Mouse (Mus musculus): Measurements from ENCODE around the gene Pon1. TPM values are rescaled to one million over a fixed set of nuclear protein-coding genes. Genes with fewer than 3 reads are reported as not detected.

The Pon1 gene
- total RNA-seq, 2 experiments from 2014 or later = not detected

DNA sequence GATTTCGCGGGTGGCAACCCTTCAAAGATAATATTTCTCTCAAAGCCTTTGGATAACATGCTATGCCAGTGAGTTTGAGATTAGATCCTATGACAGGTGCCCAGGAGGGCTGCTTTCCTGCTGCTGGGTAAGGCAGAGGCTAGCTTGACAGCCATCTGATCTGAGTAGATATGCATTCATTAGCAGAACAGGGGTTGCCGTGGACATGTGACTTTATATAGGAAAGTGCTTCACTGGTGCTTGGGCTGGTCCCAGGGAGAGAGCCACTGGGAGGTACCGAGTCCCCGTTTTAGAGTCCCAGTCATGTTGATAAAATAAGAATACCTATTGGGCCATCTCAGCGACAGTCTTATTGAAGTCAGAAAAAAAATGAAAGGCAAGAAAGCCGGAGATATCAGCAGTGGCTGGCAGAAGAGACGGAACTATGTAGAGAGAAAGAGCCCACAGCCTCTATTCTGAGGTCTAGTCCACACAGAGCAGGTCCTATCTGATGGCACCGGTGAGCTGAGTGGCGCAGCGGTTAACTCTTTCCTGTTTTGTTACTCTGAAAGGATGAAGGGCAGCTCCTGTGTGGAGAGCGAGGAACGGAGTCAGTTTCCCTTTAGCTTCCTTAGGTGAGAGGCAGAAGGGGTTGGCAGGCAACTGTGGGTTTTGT is 46.1 kb downstream of the Pon1 start:
- TF ChIP-seq CTCF (conservative IDR thresholded peaks at IDR 0.05) = no peak
- no peak overlapping the region for H3K4me3 ChIP-seq
- H3K27ac ChIP-seq = no peak overlapping the region
- DNase-seq (ENCODE audit: low spot score in 2 of 2) = no peak

DNA sequence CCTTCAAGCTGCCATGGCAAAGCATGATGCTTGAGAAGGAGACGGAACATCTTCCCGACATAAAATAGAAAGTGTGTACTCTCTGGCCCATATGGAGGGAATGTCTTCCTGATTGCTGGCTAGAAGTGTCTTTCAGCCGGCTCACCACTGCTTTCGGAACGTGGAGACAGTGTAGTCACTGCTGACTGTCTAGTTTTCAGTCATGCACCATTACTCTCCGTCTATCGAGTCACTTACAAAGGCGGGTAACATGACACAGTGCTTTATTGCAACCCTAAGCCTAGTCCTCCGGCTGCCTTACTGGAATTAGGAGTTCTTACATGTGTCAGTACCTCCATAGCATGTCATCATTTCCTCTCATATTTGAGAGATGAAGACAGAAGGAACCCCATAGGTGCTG is 54.1 kb downstream of the Pon1 start:
- no peak overlapping the region for H3K27ac ChIP-seq
- DNase-seq (ENCODE audit: low spot score in 2 of 2) = no peak
- no peak overlapping the region for H3K4me3 ChIP-seq
- no peak for TF ChIP-seq CTCF (conservative IDR thresholded peaks at IDR 0.05)

GRCm38 (mm10) chr6:5138875-5139631 is 54.7 kb downstream of the Pon1 start:
- TF ChIP-seq CTCF (conservative IDR thresholded peaks at IDR 0.05) = no peak
- H3K27ac ChIP-seq = no peak overlapping the region
- no peak overlapping the region for H3K4me3 ChIP-seq
- no peak for DNase-seq (ENCODE audit: low spot score in 2 of 2)

GRCm38 (mm10) chr6:5136046-5136445 is 57.7 kb downstream of the Pon1 start:
- DNase-seq (ENCODE audit: low spot score in 2 of 2) = no peak
- TF ChIP-seq CTCF (conservative IDR thresholded peaks at IDR 0.05) = no peak
- no peak overlapping the region for H3K4me3 ChIP-seq
- H3K27ac ChIP-seq = no peak overlapping the region

DNA sequence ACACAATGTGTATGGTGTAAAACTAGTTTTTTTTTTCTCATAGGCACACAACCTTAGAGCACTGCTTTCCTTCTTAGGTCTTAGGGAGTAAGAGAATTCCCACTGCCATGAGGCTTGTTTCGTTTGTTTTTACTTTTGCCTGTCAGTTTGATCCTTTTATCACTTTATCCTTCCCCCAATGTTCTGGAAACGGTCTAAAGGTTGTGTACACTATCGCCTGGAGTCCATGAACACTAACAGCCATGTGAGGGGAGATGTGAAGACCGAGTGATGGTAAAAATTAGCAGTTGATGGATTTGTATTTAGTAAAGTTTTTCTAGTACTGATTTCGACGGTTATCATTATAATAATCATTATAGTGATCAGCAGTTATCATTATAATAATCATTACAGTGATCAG is 58.8 kb downstream of the Pon1 start:
- TF ChIP-seq CTCF (conservative IDR thresholded peaks at IDR 0.05) = no peak
- DNase-seq (ENCODE audit: low spot score in 2 of 2) = no peak
- no peak overlapping the region for H3K4me3 ChIP-seq
- no peak overlapping the region for H3K27ac ChIP-seq

GRCm38 (mm10) chr6:5129364-5130093 is 64.2 kb downstream of the Pon1 start:
- no peak for DNase-seq (ENCODE audit: low spot score in 2 of 2)
- no peak overlapping the region for H3K27ac ChIP-seq
- TF ChIP-seq CTCF (conservative IDR thresholded peaks at IDR 0.05) = no peak
- H3K4me3 ChIP-seq = no peak overlapping the region

DNA sequence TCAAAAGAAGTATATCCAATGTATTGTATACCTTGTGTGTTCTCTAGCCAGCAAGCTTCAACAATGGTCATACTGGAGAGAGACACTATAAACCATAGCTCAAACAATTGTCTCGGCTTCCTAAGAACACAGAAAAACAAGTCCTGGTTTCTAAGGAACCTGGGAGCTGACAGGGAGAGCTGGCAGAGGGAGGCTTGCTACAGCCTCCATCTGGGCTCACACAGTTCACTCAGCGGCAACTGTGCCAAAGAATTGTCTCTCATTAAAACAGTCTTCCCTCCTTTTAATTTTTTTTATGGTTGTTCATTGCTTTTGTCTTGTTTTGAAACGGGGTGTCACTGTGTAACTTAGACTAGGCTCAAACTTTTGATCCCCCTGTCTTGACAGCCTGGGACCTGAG is 73.5 kb downstream of the Pon1 start:
- no peak for TF ChIP-seq CTCF (conservative IDR thresholded peaks at IDR 0.05)
- Histone ChIP-seq H3K4me3 (no peak overlapping the region), H3K27ac (no peak overlapping the region)
- DNase-seq (ENCODE audit: low spot score in 2 of 2) = no peak

GRCm38 (mm10) chr6:5119181-5119910 is 74.4 kb downstream of the Pon1 start:
- DNase-seq (ENCODE audit: low spot score in 2 of 2) = no peak
- Histone ChIP-seq H3K27ac (no peak overlapping the region), H3K4me3 (no peak overlapping the region)
- TF ChIP-seq CTCF (conservative IDR thresholded peaks at IDR 0.05) = no peak

Other genes starting within 250 kb of the Pon1 start
- gene Pon3, start 62.3 kb upstream of the Pon1 start, total RNA-seq (2021) = 1 to 10 TPM; 2.5 to 3.3 TPM
- gene Pon2, start 104.5 kb upstream of the Pon1 start, total RNA-seq (2021) = 10 to 100 TPM; 17.9 to 19.5 TPM
- gene Asb4, start 189.4 kb upstream of the Pon1 start, total RNA-seq (2021) = under 1 TPM; 0.22 to 0.36 TPM